Mouse (Mus musculus) thymus, adult 2 months (tissue): ENCODE results near the gene Scnn1a.

Source experiments
- CTCF ChIP-seq: fragments of 200-500 bp; IDR thresholded peaks from 2 replicates; pipeline ENCODE4 v1.5.1; 2012; ENCODE audit warnings: mild to moderate bottlenecking, control low read depth, low read length, moderate library complexity, borderline replicate concordance; ENCODE audit not compliant: control insufficient read depth, poor library complexity, insufficient read depth; ENCODE audit errors: extremely low read depth
- POLR2A ChIP-seq: fragments of 200-500 bp; IDR thresholded peaks from 2 replicates; pipeline ENCODE4 v1.6.1; 2012; ENCODE audit warnings: mild to moderate bottlenecking, low read length, control low read depth, moderate library complexity; ENCODE audit not compliant: control insufficient read depth, poor library complexity, insufficient read depth; ENCODE audit errors: extremely low read depth

GRCm38 (mm10) chr6:125286944-125287343 lies 33.5 kb upstream of the Scnn1a start:
- TF ChIP-seq POLR2A = no peak
- no peak for TF ChIP-seq CTCF
